Mouse (Mus musculus) embryonic fibroblast, embryonic 13.5 days (primary cell): ENCODE results near the gene Hoxb5.

Experiments
- CTCF ChIP-seq: IDR thresholded peaks from 2 replicates; pipeline ENCODE4 v1.5.1; 2011; ENCODE audit warnings: mild to moderate bottlenecking, control low read depth, low read length, moderate library complexity, borderline replicate concordance; ENCODE audit not compliant: insufficient read depth
- POLR2A ChIP-seq: IDR thresholded peaks from 2 replicates; pipeline ENCODE4 v1.6.1; 2011; ENCODE audit warnings: low read depth, mild to moderate bottlenecking, control low read depth, low read length, moderate library complexity

DNA sequence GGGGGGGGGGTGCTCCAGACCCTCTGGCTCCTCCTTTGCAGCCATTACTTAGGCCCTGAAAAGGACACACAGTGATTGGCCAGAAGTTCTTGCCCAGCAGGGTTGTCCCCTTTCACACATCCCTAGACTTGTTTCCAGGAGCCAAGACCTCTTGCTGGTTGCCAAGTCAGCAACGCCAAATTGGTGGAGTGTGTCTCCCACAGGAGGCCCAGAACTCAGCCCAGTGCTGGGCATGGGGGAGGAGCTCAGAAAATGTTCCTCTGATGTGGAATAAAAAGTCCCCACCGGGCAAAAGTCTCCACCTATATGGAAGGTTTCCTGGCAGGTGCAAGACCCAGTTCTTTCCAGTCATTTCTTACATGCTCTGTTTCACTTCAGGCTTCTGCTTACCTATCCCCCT, 44.1 kb upstream of the Hoxb5 start:
- TF ChIP-seq POLR2A (no peak), CTCF (no peak)
